Mouse (Mus musculus) heart, embryonic 13.5 days (tissue): ENCODE measurements around the gene St3gal5. TPM values are rescaled to one million over a fixed set of nuclear protein-coding genes. Genes with fewer than 3 reads are reported as not detected.

Experiments
- ATAC-seq: fragments of 200-750 bp; cut with Nextera tagmentation; 2 replicates; pipeline ENCODE4 v1.8.0; 2017; ENCODE audit warnings: moderate TSS enrichment; ENCODE audit not compliant: insufficient number of reproducible peaks, low FRiP score, low TSS enrichment; ENCODE audit errors: extremely low read depth
- H3K27ac ChIP-seq: fragments of 300-500 bp; sonication (generic); replicated peaks from 2 replicates; pipeline ENCODE4 v1.5.1; 2015; ENCODE audit warnings: moderate library complexity, mild to moderate bottlenecking, inconsistent platforms
- H3K27me3 ChIP-seq: fragments of 300-500 bp; sonication (generic); replicated peaks from 2 replicates; pipeline ENCODE4 v1.6.1; 2015; ENCODE audit warnings: mild to moderate bottlenecking, inconsistent platforms
- H3K36me3 ChIP-seq: fragments of 300-500 bp; sonication (generic); 2 replicates; pipeline ENCODE4 v1.6.1; 2015; ENCODE audit warnings: mild to moderate bottlenecking, inconsistent platforms
- H3K4me1 ChIP-seq: fragments of 300-500 bp; sonication (generic); 2 replicates; pipeline ENCODE4 v1.6.1; 2015; ENCODE audit warnings: inconsistent platforms
- H3K4me2 ChIP-seq: fragments of 300-500 bp; sonication (generic); 2 replicates; pipeline ENCODE4 v1.6.1; 2015; ENCODE audit warnings: inconsistent platforms, mild to moderate bottlenecking, moderate library complexity
- H3K4me3 ChIP-seq: fragments of 300-500 bp; sonication (generic); 2 replicates; pipeline ENCODE4 v1.5.1; 2015; ENCODE audit warnings: moderate library complexity, mild to moderate bottlenecking, inconsistent platforms
- H3K9ac ChIP-seq: fragments of 300-500 bp; sonication (generic); 2 replicates; pipeline ENCODE4 v1.6.1; 2015; ENCODE audit warnings: inconsistent platforms, mild to moderate bottlenecking, moderate library complexity
- H3K9me3 ChIP-seq: fragments of 300-500 bp; sonication (generic); 2 replicates; pipeline ENCODE4 v1.6.1; 2016; ENCODE audit warnings: inconsistent platforms
- WGBS: fragments of 180-500 bp; shearing (Covaris S2); methylation state at CpG from one replicate; pipeline ENCODE4 v1.1.7; 2015; ENCODE audit warnings: mixed read lengths; 5-methylcytosine and 5-hydroxymethylcytosine counted together
- polyA plus RNA-seq: library from polyadenylated mRNA; unstranded; fragments of >200 nt; fragmentation: Nextera tagmentation; extraction: Ambion mirVana; gene quantifications from 2 replicates; pipeline ENCODE4 v1.2.1, GENCODE M21; 2015

The St3gal5 gene
- polyA plus RNA-seq, 1 experiment from 2014 or later = 50.8 TPM

DNA sequence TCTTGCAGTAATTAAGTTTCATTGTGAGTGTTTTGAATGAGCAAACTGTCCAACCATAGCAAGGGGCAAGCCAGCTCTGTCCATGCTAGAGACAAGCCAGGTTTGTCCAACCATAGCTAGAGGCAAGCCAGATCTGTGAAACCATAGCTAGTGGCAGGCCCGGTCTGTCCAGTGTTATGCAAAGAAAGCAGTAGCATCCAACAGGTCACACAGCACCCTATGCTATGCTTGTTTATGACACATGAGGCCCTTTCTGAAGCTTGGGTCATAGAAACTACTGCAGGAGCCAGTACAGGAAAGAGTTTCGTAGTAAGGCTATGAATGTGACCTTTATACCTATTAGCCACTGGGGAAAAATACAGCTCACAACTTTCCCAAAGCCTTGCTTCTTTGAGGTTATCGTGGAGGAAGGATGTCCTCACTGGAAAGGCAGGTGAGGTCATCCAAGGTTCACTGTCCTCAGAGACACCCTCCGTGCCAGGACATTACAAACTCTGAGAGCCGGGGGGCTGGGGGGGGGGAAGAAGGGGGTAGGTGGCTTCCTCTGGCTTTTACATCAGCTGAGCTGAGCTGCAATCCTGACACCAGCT is 26.0 kb upstream of the St3gal5 start:
- H3K36me3 ChIP-seq = no peaks in the 10 kb centered on the region
- 42% methylated on average over 5 of the region's 5 CpGs for WGBS

GRCm38 (mm10) chr6:72073781-72074180 is 23.6 kb upstream of the St3gal5 start:
- no peaks in the 10 kb centered on the region for H3K27me3 ChIP-seq
- H3K4me1 ChIP-seq = no peaks in the 10 kb centered on the region
- no peaks in the 10 kb centered on the region for H3K36me3 ChIP-seq
- 0 out of 2 replicates have a peak, but pooled peaks cover 5% of the 10 kb centered on the region for H3K9me3 ChIP-seq
- H3K4me2 ChIP-seq = no peak overlapping the region
- 80% methylated on average over 4 of the region's 4 CpGs for WGBS
- H3K27ac ChIP-seq = no peak overlapping the region
- H3K9ac ChIP-seq = no peak overlapping the region
- H3K4me3 ChIP-seq = no peak overlapping the region
- no peak for ATAC-seq

More for the DNA sequence above, 26.0 kb upstream of the St3gal5 start:
- ATAC-seq = no peak
- no peak overlapping the region for H3K9ac ChIP-seq
- H3K4me2 ChIP-seq = no peak overlapping the region
- H3K4me1 ChIP-seq = no peaks in the 10 kb centered on the region
- H3K27me3 ChIP-seq = no peaks in the 10 kb centered on the region
- H3K4me3 ChIP-seq = no peak overlapping the region
- H3K9me3 ChIP-seq = 0 out of 2 replicates have a peak, but pooled peaks cover 5% of the 10 kb centered on the region
- H3K27ac ChIP-seq = no peak overlapping the region

DNA sequence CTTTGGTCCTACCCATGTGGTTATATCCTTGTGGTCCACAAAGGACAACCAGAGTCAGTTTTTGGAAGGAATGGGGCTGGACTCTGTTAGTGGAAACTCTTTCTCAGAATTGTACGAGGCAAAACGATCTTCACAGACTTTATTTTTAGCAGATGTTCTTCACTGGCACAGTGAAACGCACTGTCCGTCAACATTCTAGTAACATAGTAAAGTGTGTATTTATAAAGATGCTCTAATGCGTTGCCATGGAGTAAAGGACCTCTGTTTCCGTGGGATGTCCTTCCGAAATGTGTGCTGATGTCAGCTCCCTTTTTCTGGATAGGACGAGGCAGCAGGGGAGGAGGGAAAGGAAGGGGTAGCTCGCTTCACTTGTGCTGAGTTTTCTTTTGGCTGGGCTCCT is 20.9 kb upstream of the St3gal5 start:
- Histone ChIP-seq H3K4me3 (no peak overlapping the region), H3K9me3 (peaks cover 9% of the 10 kb centered on the region), H3K27ac (no peak overlapping the region), H3K9ac (no peak overlapping the region), H3K36me3 (no peaks in the 10 kb centered on the region), H3K27me3 (no peaks in the 10 kb centered on the region; the same call in 1 of the 2 replicates), H3K4me1 (no peaks in the 10 kb centered on the region), H3K4me2 (no peak overlapping the region)
- ATAC-seq = no peak
- WGBS = 60% methylated on average over 9 of the region's 9 CpGs

GRCm38 (mm10) chr6:72078178-72078577 is 19.2 kb upstream of the St3gal5 start:
- Histone ChIP-seq H3K4me2 (no peak overlapping the region), H3K4me3 (no peak overlapping the region), H3K36me3 (no peaks in the 10 kb centered on the region), H3K9me3 (peaks cover 12% of the 10 kb centered on the region), H3K9ac (no peak overlapping the region), H3K27me3 (no peaks in the 10 kb centered on the region; the same call in 1 of the 2 replicates), H3K4me1 (no peaks in the 10 kb centered on the region), H3K27ac (no peak overlapping the region)
- no peak for ATAC-seq
- 73% methylated on average over 5 of the region's 5 CpGs for WGBS

- H3K9ac ChIP-seq = no peak overlapping the region
- no peak overlapping the region for H3K27ac ChIP-seq
- H3K4me1 ChIP-seq = no peaks in the 10 kb centered on the region
- H3K9me3 ChIP-seq = peaks cover 12% of the 10 kb centered on the region
- ATAC-seq = no peak
- 83% methylated on average over 13 of the region's 13 CpGs for WGBS
- no peaks in the 10 kb centered on the region; the same call in 1 of the 2 replicates for H3K27me3 ChIP-seq
- H3K4me3 ChIP-seq = no peak overlapping the region
- no peaks in the 10 kb centered on the region for H3K36me3 ChIP-seq
- H3K4me2 ChIP-seq = no peak overlapping the region
Observed at GRCm38 (mm10) chr6:72081318-72082024, 15.9 kb upstream of the St3gal5 start.

- Histone ChIP-seq H3K9ac (no peak overlapping the region), H3K4me1 (peaks cover 12% of the 10 kb centered on the region), H3K9me3 (peaks cover 1% of the 10 kb centered on the region), H3K27ac (no peak overlapping the region), H3K36me3 (no peaks in the 10 kb centered on the region), H3K4me2 (no peak overlapping the region), H3K4me3 (no peak overlapping the region), H3K27me3 (no peaks in the 10 kb centered on the region)
- no peak for ATAC-seq
- WGBS = 45% methylated on average over 5 of the region's 5 CpGs
Observed at GRCm38 (mm10) chr6:72087402-72087801, 10.0 kb upstream of the St3gal5 start.

GRCm38 (mm10) chr6:72089865-72090264 is 7.5 kb upstream of the St3gal5 start:
- WGBS = 82% methylated on average over 5 of the region's 5 CpGs
- H3K4me1 ChIP-seq = peaks cover 20% of the 10 kb centered on the region

GRCm38 (mm10) chr6:72091007-72091406 is 6.4 kb upstream of the St3gal5 start:
- Histone ChIP-seq H3K27ac (no peak overlapping the region), H3K4me1 (peaks cover 28% of the 10 kb centered on the region), H3K4me3 (no peak overlapping the region), H3K9me3 (no peaks in the 10 kb centered on the region), H3K4me2 (0 out of 2 replicates have a peak overlapping the region, but pooled peaks have one; percentile 9), H3K36me3 (no peaks in the 10 kb centered on the region), H3K9ac (no peak overlapping the region), H3K27me3 (no peaks in the 10 kb centered on the region)
- no peak for ATAC-seq
- 49% methylated on average over 6 of the region's 6 CpGs for WGBS

More at GRCm38 (mm10) chr6:72089865-72090264, 7.5 kb upstream of the St3gal5 start:
- no peak for ATAC-seq
- Histone ChIP-seq H3K9ac (no peak overlapping the region), H3K4me2 (no peak overlapping the region), H3K4me3 (no peak overlapping the region), H3K9me3 (no peaks in the 10 kb centered on the region), H3K36me3 (no peaks in the 10 kb centered on the region), H3K27me3 (no peaks in the 10 kb centered on the region), H3K27ac (no peak overlapping the region)

DNA sequence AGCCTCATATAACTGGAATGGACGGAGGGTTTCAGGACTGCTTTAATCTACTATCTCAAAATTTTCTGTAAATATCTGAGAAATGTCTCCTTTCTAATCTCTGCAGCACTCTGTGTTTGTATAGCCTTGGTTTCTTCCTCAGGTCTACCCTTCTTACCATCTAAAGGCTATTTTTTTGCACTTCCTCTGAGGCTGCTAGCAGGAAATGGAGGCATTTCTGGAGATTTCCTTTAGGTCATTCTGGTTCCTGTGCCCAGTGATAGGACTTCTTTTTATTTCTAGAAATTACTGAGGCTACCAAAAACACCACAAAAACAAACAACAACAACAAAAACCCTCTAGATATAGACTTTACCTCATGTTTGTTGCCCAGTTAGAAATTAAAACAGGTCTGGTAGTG is 4.3 kb upstream of the St3gal5 start:
- Histone ChIP-seq H3K27me3 (no peaks in the 10 kb centered on the region), H3K4me1 (peaks cover 36% of the 10 kb centered on the region), H3K27ac (peak overlapping the region; percentile 73), H3K4me3 (no peak overlapping the region), H3K9me3 (no peaks in the 10 kb centered on the region), H3K4me2 (no peak overlapping the region), H3K36me3 (no peaks in the 10 kb centered on the region), H3K9ac (peak overlapping the region; percentile 66)
- ATAC-seq = no peak
- 51% methylated on average over 1 of the region's 1 CpGs for WGBS

DNA sequence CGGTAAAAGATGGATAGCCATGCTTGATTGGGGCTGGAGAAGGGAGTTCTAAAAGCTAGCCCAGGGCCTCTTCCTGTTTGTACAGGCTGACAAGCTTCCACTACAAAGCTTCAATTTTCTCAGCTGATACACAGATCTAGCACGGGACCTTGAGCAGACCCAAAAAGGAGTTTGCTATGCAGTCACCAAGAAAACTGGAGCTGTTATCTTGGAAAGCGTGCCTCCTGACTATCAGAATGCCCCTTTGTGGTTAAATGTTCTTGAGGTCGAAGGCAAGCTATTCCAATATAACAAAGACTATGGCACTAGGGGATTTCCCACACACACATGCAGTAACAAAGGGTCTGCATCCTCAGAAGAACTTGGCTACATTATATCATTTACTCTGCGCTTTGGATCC is 1.2 kb upstream of the St3gal5 start:
- no peak for ATAC-seq
- Histone ChIP-seq H3K27me3 (no peaks in the 10 kb centered on the region), H3K4me3 (no peak overlapping the region), H3K4me1 (peaks cover 62% of the 10 kb centered on the region), H3K27ac (peak overlapping the region; percentile 91), H3K9me3 (no peaks in the 10 kb centered on the region), H3K4me2 (peak overlapping the region; percentile 95), H3K9ac (peak overlapping the region; percentile 92; the same call in 1 of the 2 replicates), H3K36me3 (no peaks in the 10 kb centered on the region)
- 47% methylated on average over 5 of the region's 5 CpGs for WGBS

DNA sequence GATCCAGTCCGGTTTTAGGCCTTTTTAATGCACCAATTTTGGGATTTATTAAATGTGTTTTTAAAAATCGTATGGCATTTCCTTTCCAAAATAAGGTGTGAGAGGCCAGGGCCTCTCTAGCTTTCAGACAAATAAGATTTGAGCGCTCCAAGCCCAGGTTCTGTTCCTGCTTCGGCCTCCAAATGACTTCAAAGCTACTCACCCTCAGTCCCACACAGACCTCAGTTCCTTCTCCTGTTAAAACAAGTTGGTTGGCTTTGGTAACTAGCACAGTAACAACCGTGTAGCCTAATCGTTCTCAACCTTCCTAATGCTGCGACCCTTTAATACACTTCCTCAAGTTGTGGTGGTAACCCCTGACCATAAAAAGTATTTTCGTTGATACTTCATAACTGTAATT is 723 bp upstream of the St3gal5 start:
- Histone ChIP-seq H3K36me3 (no peaks in the 10 kb centered on the region), H3K4me1 (peaks cover 64% of the 10 kb centered on the region), H3K27me3 (no peaks in the 10 kb centered on the region), H3K9me3 (no peaks in the 10 kb centered on the region), H3K4me2 (peak overlapping the region; percentile 95), H3K9ac (peak overlapping the region; percentile 92), H3K4me3 (peak overlapping the region; percentile 84), H3K27ac (peak overlapping the region; percentile 91)
- WGBS = 39% methylated on average over 8 of the region's 8 CpGs
- ATAC-seq = no peak
